Mouse (Mus musculus): ENCODE results near the gene Josd1.
A peak's percentile ranks its signal among the peaks of the same experiment; 100 is the strongest.

The Josd1 gene

GRCm38 (mm10) chr15:79687646-79688267, at the start of gene Josd1:
Josd1 (minus strand) TSS chr15:79687919.
- peak; percentile 94 for DNase-seq

- no peak for DNase-seq
These were observed 46.6 kb upstream of the Josd1 start for GRCm38 (mm10) chr15:79734311-79734710.

GRCm38 (mm10) chr15:79733640-79734039, 45.9 kb upstream of the Josd1 start:
- DNase-seq = no peak

GRCm38 (mm10) chr15:79733192-79733591, 45.5 kb upstream of the Josd1 start:
- no peak for DNase-seq

- DNase-seq = no peak
These were observed 43.8 kb upstream of the Josd1 start for GRCm38 (mm10) chr15:79731554-79731953.

- DNase-seq = no peak
These were observed 41.1 kb upstream of the Josd1 start for GRCm38 (mm10) chr15:79728731-79729388.

- DNase-seq = no peak
These were observed 40.6 kb upstream of the Josd1 start for GRCm38 (mm10) chr15:79728311-79728710.

- no peak for DNase-seq
These were observed 40.1 kb upstream of the Josd1 start for GRCm38 (mm10) chr15:79727840-79728239.

GRCm38 (mm10) chr15:79725190-79725789, 37.6 kb upstream of the Josd1 start:
- no peak for DNase-seq

GRCm38 (mm10) chr15:79723439-79723838, 35.7 kb upstream of the Josd1 start:
- DNase-seq = no peak

- no peak for DNase-seq
These were observed 33.1 kb upstream of the Josd1 start for GRCm38 (mm10) chr15:79720796-79721195.

GRCm38 (mm10) chr15:79720267-79720666, 32.5 kb upstream of the Josd1 start:
- no peak for DNase-seq

GRCm38 (mm10) chr15:79716710-79717109, 29.0 kb upstream of the Josd1 start:
- DNase-seq = no peak

GRCm38 (mm10) chr15:79715646-79716045, 27.9 kb upstream of the Josd1 start:
- DNase-seq = no peak

GRCm38 (mm10) chr15:79708229-79708822, 20.6 kb upstream of the Josd1 start:
- DNase-seq = no peak

GRCm38 (mm10) chr15:79706603-79707214, 19.0 kb upstream of the Josd1 start:
- no peak for DNase-seq

GRCm38 (mm10) chr15:79697558-79698187, 10.0 kb upstream of the Josd1 start:
- DNase-seq = no peak

- DNase-seq = no peak
These were observed 9.3 kb upstream of the Josd1 start for GRCm38 (mm10) chr15:79697011-79697410.

- no peak for DNase-seq
These were observed 8.8 kb upstream of the Josd1 start for GRCm38 (mm10) chr15:79696508-79696907.

- no peak for DNase-seq
These were observed 7.8 kb upstream of the Josd1 start for GRCm38 (mm10) chr15:79695516-79695915.

- no peak for DNase-seq
These were observed 6.8 kb upstream of the Josd1 start for GRCm38 (mm10) chr15:79694512-79694911.

- DNase-seq = no peak
These were observed 6.0 kb upstream of the Josd1 start for GRCm38 (mm10) chr15:79693740-79694139.

- DNase-seq = no peak
These were observed 4.6 kb upstream of the Josd1 start for GRCm38 (mm10) chr15:79692334-79692733.

All from right cerebral cortex, postnatal 4 days (tissue).